Mouse (Mus musculus): ENCODE measurements around the gene Gckr. TPM values are rescaled to one million over a fixed set of nuclear protein-coding genes. Genes with fewer than 3 reads are reported as not detected.
"Not testable (repeated sequence)": the region's sequence is repeated elsewhere in the genome, so short reads cannot be mapped to it uniquely, and the experiment has no call there.

The Gckr gene
- polyA plus RNA-seq, 1 experiment from 2014 or later = 19.4 TPM

GRCm38 (mm10) chr5:31295606-31296141 is 1.6 kb upstream of the Gckr start, which contains the start of gene Fndc4:
Gene Fndc4 (minus strand): TSS chr5:31296080.
- Histone ChIP-seq H3K27me3 (peaks cover 55% of the 10 kb centered on the region), H3K9ac (peak within 1 kb of the TSS; percentile 53), H3K4me3 (replicated peaks) (peak within 1 kb of the TSS; percentile 56), H3K27ac (replicated peaks) (no peak within 1 kb of the TSS), H3K4me1 (replicated peaks) (peaks cover 30% of the 10 kb centered on the region), H3K4me2 (peak within 1 kb of the TSS; percentile 73), H3K36me3 (replicated peaks) (0 out of 2 replicates have a peak, but pooled peaks cover 2% of the 10 kb centered on the region), H3K9me3 (replicated peaks) (no peaks in the 10 kb centered on the region)
- WGBS (ENCODE audit: insufficient replicate concordance) = under 1% methylated on average over 46 of the region's 46 CpGs
- ATAC-seq (ENCODE audit: insufficient read depth) = no peak

GRCm38 (mm10) chr5:31297981-31298380 is 738 bp downstream of the Gckr start:
- Histone ChIP-seq H3K27ac (replicated peaks) (0 out of 2 replicates have a peak overlapping the region, but pooled peaks have one; percentile 53), H3K36me3 (replicated peaks) (0 out of 2 replicates have a peak, but pooled peaks cover under 1% of the 10 kb centered on the region), H3K4me2 (peak overlapping the region; percentile 20), H3K9me3 (replicated peaks) (no peaks in the 10 kb centered on the region), H3K27me3 (peaks cover 58% of the 10 kb centered on the region), H3K4me3 (replicated peaks) (peak overlapping the region; percentile 16; the same call in 1 of the 2 replicates), H3K4me1 (replicated peaks) (peaks cover 14% of the 10 kb centered on the region), H3K9ac (no peak overlapping the region)
- 39% methylated on average over 3 of the region's 3 CpGs for WGBS (ENCODE audit: insufficient replicate concordance)
- ATAC-seq (ENCODE audit: insufficient read depth) = no peak

- H3K27ac ChIP-seq (replicated peaks) = no peak overlapping the region
- WGBS (ENCODE audit: insufficient replicate concordance) = 29% methylated on average over 2 of the region's 2 CpGs
- H3K4me1 ChIP-seq (replicated peaks) = peaks cover 14% of the 10 kb centered on the region
- no peak overlapping the region for H3K9ac ChIP-seq
- H3K4me2 ChIP-seq = no peak overlapping the region
- H3K9me3 ChIP-seq (replicated peaks) = no peaks in the 10 kb centered on the region
- peaks cover 56% of the 10 kb centered on the region for H3K27me3 ChIP-seq
- no peak for ATAC-seq (ENCODE audit: insufficient read depth)
- no peak overlapping the region for H3K4me3 ChIP-seq (replicated peaks)
- H3K36me3 ChIP-seq (replicated peaks) = no peaks in the 10 kb centered on the region
Observed at GRCm38 (mm10) chr5:31298486-31298885, 1.2 kb downstream of the Gckr start.

GRCm38 (mm10) chr5:31301866-31302265 is 4.6 kb downstream of the Gckr start:
- ATAC-seq (ENCODE audit: insufficient read depth) = no peak
- Histone ChIP-seq H3K27me3 (peaks cover 22% of the 10 kb centered on the region), H3K36me3 (replicated peaks) (no peaks in the 10 kb centered on the region), H3K9me3 (replicated peaks) (no peaks in the 10 kb centered on the region), H3K4me1 (replicated peaks) (no peaks in the 10 kb centered on the region), H3K4me2 (no peak overlapping the region), H3K27ac (replicated peaks) (no peak overlapping the region), H3K9ac (no peak overlapping the region), H3K4me3 (replicated peaks) (no peak overlapping the region)
- WGBS (ENCODE audit: insufficient replicate concordance) = 44% methylated on average over 8 of the region's 8 CpGs

- Histone ChIP-seq H3K4me2 (no peak overlapping the region), H3K27me3 (peaks cover 10% of the 10 kb centered on the region), H3K4me3 (replicated peaks) (no peak overlapping the region), H3K9me3 (replicated peaks) (no peaks in the 10 kb centered on the region), H3K36me3 (replicated peaks) (no peaks in the 10 kb centered on the region), H3K27ac (replicated peaks) (no peak overlapping the region), H3K9ac (no peak overlapping the region), H3K4me1 (replicated peaks) (no peaks in the 10 kb centered on the region)
- no peak for ATAC-seq (ENCODE audit: insufficient read depth)
- WGBS (ENCODE audit: insufficient replicate concordance) = 73% methylated on average over 6 of the region's 6 CpGs
Observed at GRCm38 (mm10) chr5:31303093-31303492, 5.8 kb downstream of the Gckr start.

- ATAC-seq (ENCODE audit: insufficient read depth) = no peak
- no peaks in the 10 kb centered on the region for H3K9me3 ChIP-seq (replicated peaks)
- WGBS (ENCODE audit: insufficient replicate concordance) = 53% methylated on average over 8 of the region's 8 CpGs
Observed at GRCm38 (mm10) chr5:31312806-31313205, 15.6 kb downstream of the Gckr start.

GRCm38 (mm10) chr5:31322776-31323175 is 25.5 kb downstream of the Gckr start:
- Histone ChIP-seq H3K9ac (no peak overlapping the region), H3K4me1 (replicated peaks) (no peaks in the 10 kb centered on the region), H3K27ac (replicated peaks) (no peak overlapping the region), H3K4me3 (replicated peaks) (no peak overlapping the region), H3K27me3 (no peaks in the 10 kb centered on the region), H3K9me3 (replicated peaks) (no peaks in the 10 kb centered on the region), H3K4me2 (no peak overlapping the region), H3K36me3 (replicated peaks) (no peaks in the 10 kb centered on the region)
- no peak for ATAC-seq (ENCODE audit: insufficient read depth)
- 74% methylated on average over 3 of the region's 3 CpGs for WGBS (ENCODE audit: insufficient replicate concordance)

More at GRCm38 (mm10) chr5:31312806-31313205, 15.6 kb downstream of the Gckr start:
- no peak overlapping the region for H3K27ac ChIP-seq (replicated peaks)
- no peaks in the 10 kb centered on the region for H3K36me3 ChIP-seq (replicated peaks)
- H3K4me1 ChIP-seq (replicated peaks) = no peaks in the 10 kb centered on the region
- H3K4me3 ChIP-seq (replicated peaks) = no peak overlapping the region
- no peak overlapping the region for H3K4me2 ChIP-seq
- no peak overlapping the region for H3K9ac ChIP-seq
- H3K27me3 ChIP-seq = no peaks in the 10 kb centered on the region

GRCm38 (mm10) chr5:31324085-31324484 is 26.8 kb downstream of the Gckr start:
- no peaks in the 10 kb centered on the region for H3K9me3 ChIP-seq (replicated peaks)
- no peak for ATAC-seq (ENCODE audit: insufficient read depth)
- no peak overlapping the region for H3K9ac ChIP-seq
- no peak overlapping the region for H3K4me2 ChIP-seq
- no peaks in the 10 kb centered on the region for H3K27me3 ChIP-seq
- no peaks in the 10 kb centered on the region for H3K36me3 ChIP-seq (replicated peaks)
- H3K4me3 ChIP-seq (replicated peaks) = no peak overlapping the region
- H3K4me1 ChIP-seq (replicated peaks) = no peaks in the 10 kb centered on the region
- no peak overlapping the region for H3K27ac ChIP-seq (replicated peaks)
- WGBS (ENCODE audit: insufficient replicate concordance) = 37% methylated on average over 3 of the region's 3 CpGs

- Histone ChIP-seq H3K27me3 (no peaks in the 10 kb centered on the region), H3K9ac (no peak overlapping the region), H3K4me3 (replicated peaks) (no peak overlapping the region), H3K9me3 (replicated peaks) (no peaks in the 10 kb centered on the region), H3K4me2 (no peak overlapping the region), H3K4me1 (replicated peaks) (no peaks in the 10 kb centered on the region), H3K27ac (replicated peaks) (no peak overlapping the region), H3K36me3 (replicated peaks) (no peaks in the 10 kb centered on the region)
- WGBS (ENCODE audit: insufficient replicate concordance) = 12% methylated on average over 5 of the region's 5 CpGs
- ATAC-seq (ENCODE audit: insufficient read depth) = no peak
Observed at GRCm38 (mm10) chr5:31326850-31327249, 29.6 kb downstream of the Gckr start.

- 31% methylated on average over 7 of the region's 7 CpGs for WGBS (ENCODE audit: insufficient replicate concordance)
- Histone ChIP-seq H3K9ac (no peak overlapping the region), H3K9me3 (replicated peaks) (no peaks in the 10 kb centered on the region; the same call in 1 of the 2 replicates), H3K27ac (replicated peaks) (no peak overlapping the region), H3K4me1 (replicated peaks) (no peaks in the 10 kb centered on the region), H3K4me2 (no peak overlapping the region), H3K36me3 (replicated peaks) (no peaks in the 10 kb centered on the region), H3K4me3 (replicated peaks) (no peak overlapping the region), H3K27me3 (no peaks in the 10 kb centered on the region)
- ATAC-seq (ENCODE audit: insufficient read depth) = no peak
Observed at GRCm38 (mm10) chr5:31328255-31328654, 31.0 kb downstream of the Gckr start.

- not testable (repeated sequence) for H3K27ac ChIP-seq (replicated peaks); H3K9ac ChIP-seq; H3K4me3 ChIP-seq (replicated peaks); H3K4me2 ChIP-seq; H3K36me3 ChIP-seq (replicated peaks); H3K4me1 ChIP-seq (replicated peaks); H3K9me3 ChIP-seq (replicated peaks); H3K27me3 ChIP-seq; ATAC-seq (ENCODE audit: insufficient read depth)
- WGBS (ENCODE audit: insufficient replicate concordance) = 65% methylated on average over 16 of the region's 16 CpGs
Observed at GRCm38 (mm10) chr5:31357586-31357985, 60.3 kb downstream of the Gckr start.

GRCm38 (mm10) chr5:31360955-31361354 is 63.7 kb downstream of the Gckr start:
- no peaks in the 10 kb centered on the region for H3K9me3 ChIP-seq (replicated peaks)
- WGBS (ENCODE audit: insufficient replicate concordance) = 53% methylated on average over 6 of the region's 6 CpGs
- no peak overlapping the region for H3K27ac ChIP-seq (replicated peaks)
- H3K9ac ChIP-seq = no peak overlapping the region
- no peak overlapping the region for H3K4me3 ChIP-seq (replicated peaks)
- no peaks in the 10 kb centered on the region for H3K4me1 ChIP-seq (replicated peaks)
- no peak overlapping the region for H3K4me2 ChIP-seq
- ATAC-seq (ENCODE audit: insufficient read depth) = no peak
- H3K36me3 ChIP-seq (replicated peaks) = no peaks in the 10 kb centered on the region
- no peaks in the 10 kb centered on the region for H3K27me3 ChIP-seq
